Mouse (Mus musculus) midbrain, embryonic 14.5 days (tissue): ENCODE measurements around the gene Gal3st1. TPM values are rescaled to one million over a fixed set of nuclear protein-coding genes. Genes with fewer than 3 reads are reported as not detected.

Source experiments
- ATAC-seq: fragments of 200-750 bp; cut with Nextera tagmentation; 2 replicates; pipeline ENCODE4 v1.8.0; 2017; ENCODE audit warnings: moderate number of reproducible peaks, moderate library complexity; ENCODE audit not compliant: low FRiP score, low TSS enrichment
- DNase-seq: peaks from one replicate; pipeline ENCODE4 v3.0.0-alpha.2; 2015
- H3K27ac ChIP-seq: fragments of 300-500 bp; sonication (generic); replicated peaks from 2 replicates; pipeline ENCODE4 v1.5.1; 2014; ENCODE audit warnings: mild to moderate bottlenecking, low read depth, low read length, moderate library complexity
- H3K27me3 ChIP-seq: fragments of 300-500 bp; sonication (generic); 2 replicates; pipeline ENCODE4 v1.6.1; 2014; ENCODE audit warnings: low read length, control low read depth, mixed read lengths; ENCODE audit not compliant: control insufficient read depth, insufficient read depth
- H3K36me3 ChIP-seq: fragments of 300-500 bp; sonication (generic); 2 replicates; pipeline ENCODE4 v1.6.1; 2014; ENCODE audit warnings: low read length, control low read depth; ENCODE audit not compliant: control insufficient read depth, insufficient read depth
- H3K4me1 ChIP-seq: fragments of 300-500 bp; sonication (generic); 2 replicates; pipeline ENCODE4 v1.6.1; 2014; ENCODE audit warnings: mild to moderate bottlenecking, antibody characterized with exemption, low read length, control low read depth; ENCODE audit not compliant: control insufficient read depth, insufficient read depth
- H3K4me2 ChIP-seq: fragments of 300-500 bp; sonication (generic); 2 replicates; pipeline ENCODE4 v1.6.1; 2014; ENCODE audit warnings: mild to moderate bottlenecking, low read length, moderate library complexity
- H3K4me3 ChIP-seq: fragments of 300-500 bp; sonication (generic); replicated peaks from 2 replicates; pipeline ENCODE4 v1.5.1; 2014; ENCODE audit warnings: low read depth, low read length
- H3K9ac ChIP-seq: fragments of 300-500 bp; sonication (generic); replicated peaks from 2 replicates; pipeline ENCODE4 v1.6.1; 2014; ENCODE audit warnings: mild to moderate bottlenecking, low read length, moderate library complexity
- H3K9me3 ChIP-seq: fragments of 300-500 bp; sonication (generic); 2 replicates; pipeline ENCODE4 v1.6.1; 2016; ENCODE audit warnings: low read length, control low read depth, mixed read lengths; ENCODE audit not compliant: control insufficient read depth
- WGBS: fragments of 180-500 bp; shearing (Covaris S2); extraction: QIAGEN DNeasy Blood & Tissue Kit; methylation state at CpG from one replicate; pipeline ENCODE4 v1.1.7; 2014; 5-methylcytosine and 5-hydroxymethylcytosine counted together
- polyA plus RNA-seq: library from polyadenylated mRNA; unstranded; fragments of >200 nt; fragmentation: Nextera tagmentation; extraction: Ambion mirVana; gene quantifications from 2 replicates; pipeline ENCODE4 v1.2.1, GENCODE M21; 2014

The Gal3st1 gene
- polyA plus RNA-seq, 1 experiment from 2014 or later = 3.6 TPM

- H3K27ac ChIP-seq = no peak overlapping the region
- H3K36me3 ChIP-seq = no peaks in the 10 kb centered on the region
- ATAC-seq (no peak), DNase-seq (no peak)
- no peak overlapping the region for H3K9ac ChIP-seq
- 46% methylated on average over 12 of the region's 12 CpGs for WGBS
- H3K4me3 ChIP-seq = no peak overlapping the region
- H3K27me3 ChIP-seq = no peaks in the 10 kb centered on the region
- H3K9me3 ChIP-seq = no peaks in the 10 kb centered on the region
- no peaks in the 10 kb centered on the region for H3K4me1 ChIP-seq
- no peak overlapping the region for H3K4me2 ChIP-seq
These were observed 48.5 kb downstream of the Gal3st1 start for GRCm38 (mm10) chr11:4031961-4032360.

- ATAC-seq (no peak), DNase-seq (no peak)
- Histone ChIP-seq H3K4me3 (no peak overlapping the region), H3K9ac (no peak overlapping the region), H3K27me3 (no peaks in the 10 kb centered on the region), H3K4me1 (no peaks in the 10 kb centered on the region), H3K36me3 (no peaks in the 10 kb centered on the region), H3K9me3 (no peaks in the 10 kb centered on the region), H3K4me2 (no peak overlapping the region), H3K27ac (no peak overlapping the region)
- WGBS = 77% methylated on average over 7 of the region's 7 CpGs
These were observed 50.0 kb downstream of the Gal3st1 start for GRCm38 (mm10) chr11:4033471-4033870.

GRCm38 (mm10) chr11:4034169-4034568, 50.7 kb downstream of the Gal3st1 start:
- H3K27ac ChIP-seq = no peak overlapping the region
- no peaks in the 10 kb centered on the region for H3K9me3 ChIP-seq
- H3K4me3 ChIP-seq = no peak overlapping the region
- no peak for DNase-seq
- H3K4me1 ChIP-seq = no peaks in the 10 kb centered on the region
- no peaks in the 10 kb centered on the region for H3K27me3 ChIP-seq
- H3K9ac ChIP-seq = no peak overlapping the region
- no peak for ATAC-seq
- H3K4me2 ChIP-seq = no peak overlapping the region
- H3K36me3 ChIP-seq = no peaks in the 10 kb centered on the region
- WGBS = 93% methylated on average over 4 of the region's 4 CpGs

- Histone ChIP-seq H3K36me3 (no peaks in the 10 kb centered on the region), H3K27me3 (no peaks in the 10 kb centered on the region), H3K4me2 (no peak overlapping the region), H3K27ac (no peak overlapping the region), H3K4me3 (no peak overlapping the region), H3K9me3 (no peaks in the 10 kb centered on the region), H3K9ac (no peak overlapping the region), H3K4me1 (no peaks in the 10 kb centered on the region)
- ATAC-seq = no peak
- WGBS = 73% methylated on average over 18 of the region's 18 CpGs
- no peak for DNase-seq
These were observed 51.9 kb downstream of the Gal3st1 start for GRCm38 (mm10) chr11:4035116-4035892.

GRCm38 (mm10) chr11:4035916-4036315, 52.5 kb downstream of the Gal3st1 start:
- no peak for DNase-seq
- WGBS = 88% methylated on average over 6 of the region's 6 CpGs

GRCm38 (mm10) chr11:4036365-4037084, 53.1 kb downstream of the Gal3st1 start:
- Histone ChIP-seq H3K27me3 (no peaks in the 10 kb centered on the region), H3K4me2 (no peak overlapping the region), H3K9me3 (no peaks in the 10 kb centered on the region), H3K9ac (no peak overlapping the region), H3K36me3 (no peaks in the 10 kb centered on the region), H3K4me3 (no peak overlapping the region), H3K27ac (no peak overlapping the region), H3K4me1 (no peaks in the 10 kb centered on the region)
- 79% methylated on average over 9 of the region's 9 CpGs for WGBS
- ATAC-seq (no peak), DNase-seq (no peak)

More at GRCm38 (mm10) chr11:4035916-4036315, 52.5 kb downstream of the Gal3st1 start:
- H3K4me2 ChIP-seq = no peak overlapping the region
- no peak overlapping the region for H3K4me3 ChIP-seq
- H3K9ac ChIP-seq = no peak overlapping the region
- no peaks in the 10 kb centered on the region for H3K4me1 ChIP-seq
- H3K27me3 ChIP-seq = no peaks in the 10 kb centered on the region
- H3K9me3 ChIP-seq = no peaks in the 10 kb centered on the region
- H3K27ac ChIP-seq = no peak overlapping the region
- no peak for ATAC-seq
- no peaks in the 10 kb centered on the region for H3K36me3 ChIP-seq

GRCm38 (mm10) chr11:4039951-4040350, 56.5 kb downstream of the Gal3st1 start:
- no peaks in the 10 kb centered on the region for H3K4me1 ChIP-seq
- H3K4me3 ChIP-seq = no peak overlapping the region
- no peaks in the 10 kb centered on the region for H3K36me3 ChIP-seq
- H3K27ac ChIP-seq = no peak overlapping the region
- 86% methylated on average over 4 of the region's 4 CpGs for WGBS
- no peak overlapping the region for H3K4me2 ChIP-seq
- ATAC-seq (no peak), DNase-seq (no peak)
- no peak overlapping the region for H3K9ac ChIP-seq
- no peaks in the 10 kb centered on the region for H3K9me3 ChIP-seq
- H3K27me3 ChIP-seq = no peaks in the 10 kb centered on the region

- no peak overlapping the region for H3K4me3 ChIP-seq
- DNase-seq = no peak
- no peaks in the 10 kb centered on the region for H3K9me3 ChIP-seq
- ATAC-seq = no peak
- H3K4me2 ChIP-seq = no peak overlapping the region
- no peaks in the 10 kb centered on the region for H3K36me3 ChIP-seq
- H3K4me1 ChIP-seq = no peaks in the 10 kb centered on the region
- H3K27me3 ChIP-seq = no peaks in the 10 kb centered on the region
- no peak overlapping the region for H3K27ac ChIP-seq
- 86% methylated on average over 6 of the region's 6 CpGs for WGBS
- no peak overlapping the region for H3K9ac ChIP-seq
These were observed 57.7 kb downstream of the Gal3st1 start for GRCm38 (mm10) chr11:4041123-4041625.
